Mouse (Mus musculus) hindbrain, embryonic 16.5 days (tissue): ENCODE measurements around the gene Slc51a. TPM values are rescaled to one million over a fixed set of nuclear protein-coding genes. Genes with fewer than 3 reads are reported as not detected.

ENCODE experiments used
- ATAC-seq: fragments of 200-750 bp; cut with Nextera tagmentation; 2 replicates; pipeline ENCODE4 v1.8.0; 2017; ENCODE audit warnings: moderate TSS enrichment, moderate library complexity
- H3K27ac ChIP-seq: fragments of 300-500 bp; sonication (generic); 2 replicates; pipeline ENCODE4 v1.5.1; 2014; ENCODE audit warnings: low read depth, mild to moderate bottlenecking, control low read depth, low read length, moderate library complexity
- H3K27me3 ChIP-seq: fragments of 300-500 bp; sonication (generic); replicated peaks from 2 replicates; pipeline ENCODE4 v1.6.1; 2014; ENCODE audit warnings: low read length; ENCODE audit not compliant: control insufficient read depth, insufficient read depth
- H3K36me3 ChIP-seq: fragments of 300-500 bp; sonication (generic); 2 replicates; pipeline ENCODE4 v1.6.1; 2014; ENCODE audit warnings: mild to moderate bottlenecking, low read length, moderate library complexity, mixed read lengths; ENCODE audit not compliant: control insufficient read depth, insufficient read depth
- H3K4me1 ChIP-seq: fragments of 300-500 bp; sonication (generic); 2 replicates; pipeline ENCODE4 v1.6.1; 2014; ENCODE audit warnings: low read depth, low read length; ENCODE audit not compliant: control insufficient read depth, insufficient read depth
- H3K4me2 ChIP-seq: fragments of 300-500 bp; sonication (generic); 2 replicates; pipeline ENCODE4 v1.6.1; 2014; ENCODE audit warnings: mild to moderate bottlenecking, low read length, control low read depth, moderate library complexity
- H3K4me3 ChIP-seq: fragments of 300-500 bp; sonication (generic); 2 replicates; pipeline ENCODE4 v1.5.1; 2014; ENCODE audit warnings: mild to moderate bottlenecking, low read length, control low read depth, moderate library complexity
- H3K9ac ChIP-seq: fragments of 300-500 bp; sonication (generic); 2 replicates; pipeline ENCODE4 v1.6.1; 2014; ENCODE audit warnings: low read depth, mild to moderate bottlenecking, control low read depth, low read length, moderate library complexity
- H3K9me3 ChIP-seq: fragments of 300-500 bp; sonication (generic); 2 replicates; pipeline ENCODE4 v1.6.1; 2014; ENCODE audit warnings: mild to moderate bottlenecking, low read length, moderate library complexity; ENCODE audit not compliant: control insufficient read depth
- WGBS: fragments of 180-500 bp; shearing (Covaris S2); extraction: QIAGEN DNeasy Blood & Tissue Kit; methylation state at CpG from one replicate; pipeline ENCODE4 v1.1.7; 2014; 5-methylcytosine and 5-hydroxymethylcytosine counted together
- polyA plus RNA-seq: library from polyadenylated mRNA; unstranded; fragments of >200 nt; fragmentation: Nextera tagmentation; extraction: Ambion mirVana; gene quantifications from 2 replicates; pipeline ENCODE4 v1.2.1, GENCODE M21; 2015

Slc51a gene
- polyA plus RNA-seq, 1 experiment from 2014 or later, result not detected

GRCm38 (mm10) chr16:32484431-32484871 is 3.2 kb downstream of the Slc51a start:
- WGBS, result 54% methylated on average over 7 of the region's 7 CpGs
- no peaks in the 10 kb centered on the region for H3K4me1 ChIP-seq
- H3K36me3 ChIP-seq, result no peaks in the 10 kb centered on the region
- no peak overlapping the region for H3K9ac ChIP-seq
- no peaks in the 10 kb centered on the region for H3K9me3 ChIP-seq
- H3K4me2 ChIP-seq, result no peak overlapping the region
- no peak overlapping the region for H3K4me3 ChIP-seq
- H3K27ac ChIP-seq, result no peak overlapping the region
- no peaks in the 10 kb centered on the region for H3K27me3 ChIP-seq
- no peak for ATAC-seq

- WGBS, result 76% methylated on average over 2 of the region's 2 CpGs
- no peaks in the 10 kb centered on the region for H3K27me3 ChIP-seq
- H3K4me2 ChIP-seq, result no peak overlapping the region
- no peaks in the 10 kb centered on the region for H3K4me1 ChIP-seq
- no peak overlapping the region for H3K9ac ChIP-seq
- no peaks in the 10 kb centered on the region for H3K9me3 ChIP-seq
- H3K36me3 ChIP-seq, result no peaks in the 10 kb centered on the region
- H3K27ac ChIP-seq, result no peak overlapping the region
- ATAC-seq, result no peak
- H3K4me3 ChIP-seq, result no peak overlapping the region
These were observed 8.3 kb downstream of the Slc51a start for GRCm38 (mm10) chr16:32479415-32479814.

GRCm38 (mm10) chr16:32477315-32477714 is 10.4 kb downstream of the Slc51a start:
- Histone ChIP-seq H3K27me3 (no peaks in the 10 kb centered on the region), H3K4me3 (no peak overlapping the region), H3K9me3 (no peaks in the 10 kb centered on the region), H3K4me2 (no peak overlapping the region), H3K4me1 (no peaks in the 10 kb centered on the region), H3K27ac (no peak overlapping the region), H3K9ac (no peak overlapping the region), H3K36me3 (peaks cover 3% of the 10 kb centered on the region; the same call in 1 of the 2 replicates)
- ATAC-seq, result no peak
- WGBS, result 91% methylated on average over 6 of the region's 6 CpGs

GRCm38 (mm10) chr16:32472276-32473015 is 15.2 kb downstream of the Slc51a start:
- Histone ChIP-seq H3K9ac (no peak overlapping the region), H3K27me3 (no peaks in the 10 kb centered on the region), H3K4me3 (no peak overlapping the region), H3K4me1 (no peaks in the 10 kb centered on the region), H3K9me3 (no peaks in the 10 kb centered on the region), H3K36me3 (peaks cover 22% of the 10 kb centered on the region), H3K27ac (no peak overlapping the region), H3K4me2 (no peak overlapping the region)
- ATAC-seq, result no peak
- WGBS, result 79% methylated on average over 7 of the region's 7 CpGs

GRCm38 (mm10) chr16:32469404-32470105 is 18.1 kb downstream of the Slc51a start:
- H3K27me3 ChIP-seq, result no peaks in the 10 kb centered on the region
- H3K4me2 ChIP-seq, result no peak overlapping the region
- 86% methylated on average over 5 of the region's 5 CpGs for WGBS
- H3K4me1 ChIP-seq, result no peaks in the 10 kb centered on the region
- H3K9me3 ChIP-seq, result no peaks in the 10 kb centered on the region
- no peak overlapping the region for H3K4me3 ChIP-seq
- H3K27ac ChIP-seq, result no peak overlapping the region
- no peak for ATAC-seq
- H3K36me3 ChIP-seq, result peaks cover 29% of the 10 kb centered on the region
- no peak overlapping the region for H3K9ac ChIP-seq

GRCm38 (mm10) chr16:32468488-32468887 is 19.2 kb downstream of the Slc51a start:
- Histone ChIP-seq H3K36me3 (peaks cover 29% of the 10 kb centered on the region), H3K4me2 (no peak overlapping the region), H3K27me3 (no peaks in the 10 kb centered on the region), H3K4me3 (no peak overlapping the region), H3K27ac (no peak overlapping the region), H3K4me1 (no peaks in the 10 kb centered on the region), H3K9me3 (no peaks in the 10 kb centered on the region), H3K9ac (no peak overlapping the region)
- no peak for ATAC-seq
- 85% methylated on average over 3 of the region's 3 CpGs for WGBS

- ATAC-seq, result no peak
- no peak overlapping the region for H3K9ac ChIP-seq
- H3K4me2 ChIP-seq, result no peak overlapping the region
- peaks cover 19% of the 10 kb centered on the region for H3K36me3 ChIP-seq
- no peak overlapping the region for H3K27ac ChIP-seq
- WGBS, result no CpG with 5 or more reads among the region's 1 CpGs
- no peaks in the 10 kb centered on the region for H3K9me3 ChIP-seq
- H3K4me1 ChIP-seq, result no peaks in the 10 kb centered on the region
- H3K4me3 ChIP-seq, result no peak overlapping the region
- H3K27me3 ChIP-seq, result no peaks in the 10 kb centered on the region
These were observed 22.8 kb downstream of the Slc51a start for GRCm38 (mm10) chr16:32464908-32465307.

- no peaks in the 10 kb centered on the region for H3K9me3 ChIP-seq
- H3K4me2 ChIP-seq, result no peak overlapping the region
These were observed 24.3 kb downstream of the Slc51a start for GRCm38 (mm10) chr16:32463426-32463825.

GRCm38 (mm10) chr16:32462950-32463349 is 24.7 kb downstream of the Slc51a start:
- H3K27ac ChIP-seq, result no peak overlapping the region
- no peak overlapping the region for H3K4me3 ChIP-seq
- 93% methylated on average over 16 of the region's 16 CpGs for WGBS
- no peak for ATAC-seq
- H3K36me3 ChIP-seq, result peaks cover 18% of the 10 kb centered on the region
- no peaks in the 10 kb centered on the region for H3K27me3 ChIP-seq
- H3K9me3 ChIP-seq, result no peaks in the 10 kb centered on the region
- H3K9ac ChIP-seq, result no peak overlapping the region
- H3K4me1 ChIP-seq, result no peaks in the 10 kb centered on the region
- no peak overlapping the region for H3K4me2 ChIP-seq

More at GRCm38 (mm10) chr16:32463426-32463825, 24.3 kb downstream of the Slc51a start:
- Histone ChIP-seq H3K4me1 (no peaks in the 10 kb centered on the region), H3K27ac (no peak overlapping the region), H3K36me3 (peaks cover 19% of the 10 kb centered on the region), H3K9ac (no peak overlapping the region), H3K27me3 (no peaks in the 10 kb centered on the region), H3K4me3 (no peak overlapping the region)
- WGBS, result 96% methylated on average over 2 of the region's 2 CpGs
- no peak for ATAC-seq
